Mouse (Mus musculus): ENCODE data around the gene Max. TPM values are rescaled to one million over a fixed set of nuclear protein-coding genes. Genes with fewer than 3 reads are reported as not detected.
A peak's percentile ranks its signal among the peaks of the same experiment; 100 is the strongest.

Gene Max
- total RNA-seq, 2 experiments from 2014 or later: 32.8 to 35.8 TPM

- intact Hi-C loops (cut with DNase I): loop anchor here (5.0 kb wide), 1 partner anchor 119 kb away; no protein-coding TSS in a partner anchor
- DNase-seq: no peak
Observed at GRCm38 (mm10) chr12:76961052-76961931, 709 bp downstream of the Max start.

- no peak for DNase-seq
- intact Hi-C loops (cut with DNase I): loop anchor here (5.0 kb wide), 1 partner anchor 70 kb away; no protein-coding TSS in a partner anchor
Observed at GRCm38 (mm10) chr12:76957688-76958087, 4.3 kb downstream of the Max start.

GRCm38 (mm10) chr12:76954698-76955423, 7.1 kb downstream of the Max start:
- DNase-seq: peak; percentile 83 to 88
- intact Hi-C loops (cut with DNase I): loop anchor here (5.0 kb wide), 2 partner anchors 53 to 68 kb away; no protein-coding TSS in a partner anchor

GRCm38 (mm10) chr12:76953750-76954363, 8.1 kb downstream of the Max start:
- intact Hi-C loops (cut with DNase I): loop anchor here (5.0 kb wide), 1 partner anchor 52 kb away; no protein-coding TSS in a partner anchor

GRCm38 (mm10) chr12:76950330-76950729, 11.7 kb downstream of the Max start:
- intact Hi-C loops (cut with DNase I): loop anchor here (5.0 kb wide), 1 partner anchor 48 kb away; no protein-coding TSS in a partner anchor
- DNase-seq: no peak

More at GRCm38 (mm10) chr12:76953750-76954363, 8.1 kb downstream of the Max start:
- no peak for DNase-seq

- intact Hi-C loops (cut with DNase I): no loop called here
- no peak for DNase-seq
Observed at GRCm38 (mm10) chr12:76948781-76949180, 13.2 kb downstream of the Max start.

- intact Hi-C loops (cut with DNase I): no loop called here
- no peak for DNase-seq
Observed at GRCm38 (mm10) chr12:76948185-76948584, 13.8 kb downstream of the Max start.

- intact Hi-C loops (cut with DNase I): no loop called here
- no peak for DNase-seq
Observed at GRCm38 (mm10) chr12:76947487-76947886, 14.5 kb downstream of the Max start.

- no peak for DNase-seq
- intact Hi-C loops (cut with DNase I): no loop called here
Observed at GRCm38 (mm10) chr12:76943466-76943865, 18.5 kb downstream of the Max start.

- DNase-seq: no peak
Observed at GRCm38 (mm10) chr12:76943046-76943445, 19.0 kb downstream of the Max start.

GRCm38 (mm10) chr12:76942476-76942875, 19.5 kb downstream of the Max start:
- intact Hi-C loops (cut with DNase I): no loop called here
- no peak for DNase-seq

More at GRCm38 (mm10) chr12:76943046-76943445, 19.0 kb downstream of the Max start:
- intact Hi-C loops (cut with DNase I): no loop called here

- intact Hi-C loops (cut with DNase I): no loop called here
- no peak for DNase-seq
Observed at GRCm38 (mm10) chr12:76941524-76941923, 20.5 kb downstream of the Max start.

- intact Hi-C loops (cut with DNase I): no loop called here
- DNase-seq: no peak
Observed at GRCm38 (mm10) chr12:76938013-76938412, 24.0 kb downstream of the Max start.

- intact Hi-C loops (cut with DNase I): no loop called here
- no peak for DNase-seq
Observed at GRCm38 (mm10) chr12:76936211-76936610, 25.8 kb downstream of the Max start.

- intact Hi-C loops (cut with DNase I): no loop called here
- no peak for DNase-seq
Observed at GRCm38 (mm10) chr12:76934438-76934837, 27.6 kb downstream of the Max start.

GRCm38 (mm10) chr12:76932688-76933060, 29.3 kb downstream of the Max start:
- no peak for DNase-seq
- intact Hi-C loops (cut with DNase I): no loop called here

GRCm38 (mm10) chr12:76931739-76932687, 30.0 kb downstream of the Max start:
- DNase-seq: no peak
- intact Hi-C loops (cut with DNase I): no loop called here

- no peak for DNase-seq
- intact Hi-C loops (cut with DNase I): no loop called here
Observed at GRCm38 (mm10) chr12:76930177-76930576, 31.8 kb downstream of the Max start.

GRCm38 (mm10) chr12:76927539-76927938, 34.5 kb downstream of the Max start:
- intact Hi-C loops (cut with DNase I): no loop called here
- DNase-seq: no peak

GRCm38 (mm10) chr12:76927012-76927411, 35.0 kb downstream of the Max start:
- no peak for DNase-seq
- intact Hi-C loops (cut with DNase I): no loop called here
